Mouse (Mus musculus): ENCODE measurements around the gene Tango6.
"Not testable (repeated sequence)": the region's sequence is repeated elsewhere in the genome, so short reads cannot be mapped to it uniquely, and the experiment has no call there.

Tango6 gene

DNA sequence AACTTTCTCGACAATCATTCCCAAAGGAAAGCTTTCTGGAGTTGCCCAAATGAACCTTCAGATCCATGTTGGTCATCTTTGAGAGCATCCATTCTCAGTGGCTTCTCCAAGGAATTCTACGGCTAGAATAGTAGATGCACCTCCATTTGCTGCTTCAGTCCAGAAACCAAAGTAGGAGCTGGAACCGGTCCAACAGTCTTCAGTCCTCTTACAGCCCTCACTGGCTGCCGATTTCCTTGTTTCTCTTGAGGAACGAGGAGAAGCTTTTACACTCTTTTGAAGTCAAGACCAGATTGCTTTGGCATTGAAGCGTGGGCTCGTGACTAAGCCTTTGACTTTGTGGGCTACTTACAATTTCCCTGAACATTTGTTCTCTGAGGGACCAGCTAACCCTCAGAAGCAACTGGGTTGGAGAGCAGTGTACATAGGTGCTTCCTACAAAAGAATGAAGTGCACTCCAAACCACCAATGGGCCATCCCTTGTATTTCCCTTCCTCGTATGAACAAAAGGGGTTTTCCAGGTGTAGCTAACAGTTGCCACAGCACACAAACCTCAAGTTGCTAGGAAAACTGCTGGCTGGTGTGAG, 197.3 kb downstream of the Tango6 start:
- no peak for DNase-seq (ENCODE audit: low read depth)

DNA sequence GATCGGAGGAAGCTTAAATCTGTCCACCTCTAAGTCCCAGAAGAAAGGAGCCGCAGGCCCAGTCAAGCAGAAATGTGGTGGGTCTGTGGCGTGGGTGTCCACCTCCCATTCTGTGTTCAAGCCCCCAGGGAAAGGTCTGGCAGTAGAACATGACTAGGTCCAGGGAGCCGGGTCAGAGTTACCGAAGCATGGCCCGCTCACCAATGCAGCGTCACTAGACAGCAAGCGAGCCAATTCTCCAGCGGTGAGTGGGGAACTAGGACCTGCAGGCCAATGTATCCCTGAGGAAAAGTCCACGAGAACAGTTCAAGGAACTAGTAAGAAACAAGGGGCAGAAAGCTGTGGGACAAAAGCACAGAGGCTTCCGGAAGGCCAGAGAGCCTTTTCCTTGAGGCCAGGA, 201.2 kb downstream of the Tango6 start:
- not testable (repeated sequence) for DNase-seq (ENCODE audit: low read depth)

DNA sequence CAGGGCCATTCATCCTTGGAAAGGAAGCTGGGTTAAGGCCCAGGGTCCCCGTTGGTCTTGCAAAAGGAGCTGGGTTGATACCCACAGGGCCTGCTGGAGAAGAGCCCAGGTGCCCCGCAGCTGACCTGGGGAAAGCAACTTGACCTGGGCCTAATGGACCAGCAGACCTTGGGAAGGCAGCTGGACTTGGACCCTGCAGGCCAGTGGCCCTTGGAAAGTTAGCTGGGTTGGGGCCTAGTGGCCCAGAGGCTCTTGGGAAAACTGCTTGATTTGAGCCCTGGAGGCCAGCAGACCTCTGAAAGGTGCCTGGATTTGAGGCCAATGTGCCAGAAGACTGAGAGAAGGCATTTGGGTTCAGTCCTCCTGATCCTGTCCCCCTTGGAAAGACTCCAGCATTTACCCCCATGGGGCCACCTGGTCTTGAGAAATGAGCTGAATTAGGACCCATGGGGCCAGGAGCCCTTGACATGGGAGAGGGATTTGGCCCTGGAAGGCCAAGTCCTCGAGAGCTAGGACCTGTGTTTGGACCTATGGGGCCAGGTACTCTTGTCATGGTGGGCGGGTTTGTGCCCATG, 202.0 kb downstream of the Tango6 start:
- not testable (repeated sequence) for DNase-seq (ENCODE audit: low read depth)

DNA sequence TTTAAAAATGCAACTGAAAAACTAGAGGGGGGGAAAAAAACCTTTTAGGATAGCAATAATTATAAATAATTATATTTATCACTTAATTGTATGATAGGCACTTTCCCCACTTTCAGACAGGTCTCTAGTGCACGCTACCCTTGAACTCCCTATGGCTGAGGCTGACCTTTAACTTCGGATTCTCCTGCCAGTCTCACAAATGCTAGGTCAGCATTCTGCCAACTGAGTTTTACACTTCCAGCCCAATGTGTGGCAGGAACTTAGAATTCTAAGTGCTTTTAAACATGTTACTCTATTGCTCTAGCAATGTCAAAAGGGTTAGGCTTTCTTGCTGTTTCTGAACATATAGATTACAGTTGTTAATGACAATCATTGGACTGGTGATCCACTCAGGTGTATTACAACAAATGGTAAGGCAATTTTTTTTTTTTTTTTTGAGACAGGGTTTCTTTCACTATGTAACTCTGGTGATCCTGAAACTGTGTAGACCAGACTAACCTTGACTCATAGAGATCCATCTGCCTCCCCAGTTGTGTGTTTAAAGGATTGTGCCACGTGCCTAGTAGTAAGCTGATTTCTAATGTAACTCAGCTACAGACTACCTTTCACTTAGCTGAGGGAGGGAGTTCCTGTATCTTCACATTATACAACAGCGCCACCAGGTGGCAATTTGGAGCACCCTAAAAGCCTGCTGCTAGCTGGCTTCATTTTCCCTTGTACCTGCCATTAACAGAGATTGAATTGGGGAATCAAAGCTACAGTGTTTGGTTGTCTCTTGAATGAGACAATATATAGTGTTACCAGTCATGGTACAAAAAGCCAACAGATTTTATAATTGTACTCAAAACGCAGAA, 204.7 kb downstream of the Tango6 start:
- DNase-seq (ENCODE audit: low read depth) = peak; percentile 54

GRCm38 (mm10) chr8:106888803-106889202, 205.9 kb downstream of the Tango6 start:
- DNase-seq (ENCODE audit: low read depth) = no peak

DNA sequence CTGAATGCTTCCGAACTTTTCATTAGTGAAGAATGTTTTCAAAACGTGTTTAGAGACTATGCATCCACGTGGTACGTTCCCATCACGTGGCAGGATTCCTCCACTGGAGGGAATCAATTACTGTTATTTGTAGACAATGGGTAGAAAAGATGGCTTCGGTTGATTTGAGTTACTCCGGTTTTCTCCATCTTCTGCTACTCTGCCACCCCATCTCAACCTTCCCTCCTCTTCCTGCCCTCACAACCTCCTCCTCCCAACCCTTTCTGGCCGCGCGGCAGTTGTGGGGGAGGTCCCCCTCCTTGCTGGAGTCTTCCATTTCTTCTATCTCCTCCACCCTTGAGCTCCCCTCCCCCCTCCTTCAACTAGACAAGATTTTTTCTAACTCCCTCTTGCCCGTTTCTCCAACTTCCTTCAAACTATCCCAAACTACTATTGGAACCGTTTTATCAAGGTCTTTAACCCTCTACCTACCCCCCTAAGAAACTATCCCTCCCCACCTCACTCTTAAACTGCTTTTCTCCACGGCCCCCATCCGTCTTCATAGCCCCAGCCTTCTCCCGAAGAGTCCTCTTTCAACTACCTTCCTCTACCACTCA, 209.4 kb downstream of the Tango6 start:
- no peak for DNase-seq (ENCODE audit: low read depth)

DNA sequence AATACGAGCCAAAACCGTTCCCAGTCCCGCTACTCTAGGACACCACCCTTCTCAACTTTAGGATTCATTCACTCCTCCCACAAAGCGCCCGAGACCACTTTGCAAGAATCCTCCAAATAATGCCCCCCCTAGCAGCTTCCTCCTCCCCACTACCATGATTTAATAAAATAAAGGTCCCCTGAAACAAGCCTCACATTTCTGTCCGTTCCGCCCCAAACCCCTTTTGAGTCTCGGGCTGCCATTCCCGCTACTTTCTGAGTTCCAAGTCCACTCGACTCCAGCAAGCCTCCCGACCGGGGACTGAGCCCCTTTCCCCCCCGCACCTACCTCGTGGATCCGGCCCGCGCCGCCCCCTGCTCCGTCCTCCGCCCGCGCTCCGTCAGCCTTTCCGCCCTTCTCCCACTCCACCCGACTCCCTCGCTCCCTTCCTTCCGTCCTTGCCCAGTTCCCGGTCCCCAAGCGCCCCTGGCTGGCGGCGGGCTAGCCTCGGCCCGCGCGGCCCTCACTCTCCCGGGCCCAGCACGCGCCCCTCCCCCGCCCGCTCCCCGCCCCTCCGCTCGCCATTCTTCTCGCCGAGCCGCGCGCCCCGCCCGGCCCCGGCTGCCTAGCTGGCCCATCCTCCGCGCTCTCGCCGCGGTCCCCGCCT, 210.1 kb downstream of the Tango6 start:
- DNase-seq (ENCODE audit: low read depth) = no peak

GRCm38 (mm10) chr8:106893481-106894156, 210.8 kb downstream of the Tango6 start, which contains the start of gene Utp4:
TSS of gene Utp4 (plus strand) at chr8:106893636.
- DNase-seq (ENCODE audit: low read depth) = peak; percentile 38

DNA sequence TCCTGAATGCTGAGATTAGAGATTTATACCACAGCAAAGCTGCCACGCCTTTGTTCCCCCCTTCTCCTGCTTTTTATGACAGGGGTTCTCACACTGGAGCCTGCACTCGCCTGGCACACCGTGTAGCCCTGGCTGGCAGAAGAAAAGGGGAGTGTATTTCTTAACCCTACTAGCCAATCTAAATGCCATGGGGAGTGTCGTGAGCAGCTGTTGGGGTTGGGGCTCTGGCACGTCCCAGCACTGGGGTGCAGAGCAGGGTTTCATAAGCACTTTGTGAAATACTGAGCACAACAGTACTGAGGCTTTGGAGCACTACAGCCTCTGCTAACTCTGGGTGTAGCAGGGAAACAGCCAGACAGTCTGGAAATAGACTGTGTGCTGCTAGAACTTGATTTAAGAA, 216.6 kb downstream of the Tango6 start:
- DNase-seq (ENCODE audit: low read depth) = no peak
